Mouse (Mus musculus): ENCODE results near the gene Itgb5. TPM values are rescaled to one million over a fixed set of nuclear protein-coding genes. Genes with fewer than 3 reads are reported as not detected.

The Itgb5 gene
- 100 to 1,000 TPM in 1 of 4 experiments, 10 to 100 TPM in 3; 87.6 to 103 (median 91.3) TPM for total RNA-seq (2022)

DNA sequence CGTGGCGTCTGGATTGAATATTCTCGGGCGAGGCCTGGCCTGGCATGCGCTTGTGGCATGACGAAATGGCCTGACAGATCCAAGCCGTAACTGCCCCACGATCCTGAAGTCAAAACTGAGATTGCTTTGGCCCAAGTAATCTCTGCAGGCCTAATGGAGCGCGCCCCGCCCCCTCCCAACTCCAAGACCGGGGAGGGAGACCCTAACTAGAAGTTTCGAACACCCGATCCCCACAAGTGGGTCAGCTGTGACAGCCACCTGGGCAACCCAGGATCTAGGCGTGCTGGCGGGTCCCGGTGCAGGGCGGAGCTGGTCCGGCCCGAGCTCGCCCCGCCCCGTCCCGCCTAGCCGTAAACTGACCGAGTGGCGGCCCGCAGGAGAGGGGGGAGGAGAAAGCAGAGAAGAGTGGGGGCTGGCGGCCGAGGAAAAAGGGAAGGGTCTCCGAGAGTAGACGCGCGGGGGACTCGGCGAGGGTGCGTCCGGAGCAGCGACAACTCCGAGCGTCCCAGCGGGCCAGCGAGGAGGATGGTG lies at the start of gene Itgb5:
TSS of gene Itgb5 (plus strand) at position 365 of the 531 bp plus-strand sequence.
- DNase-seq (ENCODE audit: low spot score) = peak; percentile 77

DNA sequence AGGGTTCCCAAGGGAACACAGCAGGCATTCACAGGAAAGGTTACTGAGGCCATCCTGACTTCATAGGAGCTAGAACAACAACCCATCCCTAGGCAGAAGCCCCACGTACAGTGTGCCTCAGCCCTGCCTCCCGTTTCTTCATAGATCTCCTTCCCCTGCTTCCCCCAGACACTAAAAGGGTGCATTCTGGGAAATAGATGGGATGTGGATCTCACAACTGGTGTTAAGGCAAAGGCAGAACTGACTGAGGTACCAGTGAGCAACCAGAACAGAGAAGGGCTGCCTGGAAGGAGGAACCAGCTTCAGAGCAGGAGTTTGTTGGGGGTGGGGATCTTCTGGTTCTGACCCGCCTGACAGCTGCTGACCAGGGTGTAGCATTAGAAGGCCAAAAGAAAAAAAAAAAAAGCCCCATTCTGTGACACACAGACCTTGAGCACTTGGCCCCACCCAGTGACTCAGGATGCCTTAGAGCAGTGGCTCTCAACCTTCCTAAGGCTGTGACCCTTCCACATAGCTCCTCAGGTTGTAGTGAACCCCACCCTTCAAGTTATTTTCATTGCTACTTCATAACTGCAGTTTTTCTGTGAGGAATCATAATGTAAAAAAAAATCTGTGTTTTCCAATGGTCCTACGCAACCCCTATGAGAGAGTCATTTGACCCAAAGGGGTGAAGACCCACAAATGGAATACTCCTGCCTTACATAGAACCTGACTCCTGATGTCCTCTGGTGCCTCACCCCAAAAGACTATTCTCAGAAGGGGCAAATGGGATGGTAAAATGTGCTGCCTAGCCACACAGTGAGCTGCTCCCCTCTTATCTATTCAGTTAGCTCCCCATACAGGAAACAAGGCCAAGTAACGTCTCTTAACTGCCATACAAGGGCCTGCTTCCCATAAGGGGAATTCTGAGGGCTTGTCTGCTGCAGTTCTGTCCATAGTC lies 47.4 kb upstream of the Itgb5 start:
- no peak for DNase-seq (ENCODE audit: low spot score)

DNA sequence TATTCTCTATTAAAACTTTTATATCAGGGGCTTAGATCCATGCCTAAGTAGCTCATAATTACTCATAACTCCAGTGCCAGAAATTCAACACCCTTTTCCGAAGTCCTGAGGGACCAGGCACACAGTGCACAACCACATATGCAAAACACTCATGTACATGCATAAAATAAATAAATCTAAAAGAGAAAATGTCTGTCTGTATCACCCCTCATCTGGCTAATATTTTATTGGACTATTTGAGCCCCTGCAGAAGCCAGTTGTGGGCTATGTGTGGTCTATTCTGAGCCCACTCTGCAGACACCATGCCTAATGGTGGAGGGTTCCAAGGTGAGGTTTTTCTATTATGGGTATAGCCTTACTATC lies 46.8 kb upstream of the Itgb5 start:
- DNase-seq (ENCODE audit: low spot score) = no peak

DNA sequence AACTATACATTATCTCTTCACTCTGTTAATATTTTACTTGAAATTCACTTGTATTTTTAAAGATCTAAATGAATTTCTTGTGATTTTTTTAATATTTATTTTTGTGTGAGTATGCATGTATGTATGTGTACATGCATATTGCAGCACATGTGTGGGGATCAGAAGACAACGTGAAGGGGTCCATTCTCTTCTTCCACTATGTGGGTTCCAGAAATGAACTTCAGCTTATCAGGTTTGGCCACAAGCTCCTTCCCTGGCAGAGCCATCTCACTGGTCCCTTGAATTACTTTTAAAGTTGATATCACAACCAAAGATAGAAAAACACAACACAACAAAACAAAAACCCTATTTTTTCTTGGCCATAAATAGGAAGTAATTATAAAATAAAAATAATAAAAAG lies 44.9 kb upstream of the Itgb5 start:
- no peak for DNase-seq (ENCODE audit: low spot score)

GRCm38 (mm10) chr16:33785092-33785704 lies 44.3 kb upstream of the Itgb5 start:
- no peak for DNase-seq (ENCODE audit: low spot score)

GRCm38 (mm10) chr16:33786657-33787390 lies 42.6 kb upstream of the Itgb5 start:
- DNase-seq (ENCODE audit: low spot score) = no peak

- DNase-seq (ENCODE audit: low spot score) = no peak
Observed at GRCm38 (mm10) chr16:33793846-33794791, 35.3 kb upstream of the Itgb5 start, which contains the start of gene Muc13. Gene Muc13, plus strand, starts transcription at chr16:33794037.

DNA sequence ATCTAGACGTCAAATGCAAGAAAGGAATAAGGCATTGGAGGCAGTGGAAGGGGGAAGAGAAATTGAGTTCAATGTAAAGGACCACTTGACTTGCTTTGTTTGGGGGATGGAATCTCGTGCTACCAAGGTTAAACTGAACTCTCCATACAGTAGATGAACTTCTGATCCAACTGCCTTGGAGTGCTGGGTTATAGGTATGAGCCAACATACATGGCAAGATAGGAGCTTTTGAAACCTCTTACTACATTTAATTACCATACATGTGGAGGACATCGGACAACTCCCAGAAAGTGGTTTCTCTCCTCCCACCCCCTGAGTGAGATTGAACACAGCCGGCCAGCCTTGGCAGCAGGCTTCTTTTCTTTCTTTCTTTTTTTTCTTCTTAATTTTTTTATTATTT lies 34.4 kb upstream of the Itgb5 start:
- DNase-seq (ENCODE audit: low spot score) = no peak

GRCm38 (mm10) chr16:33795887-33796286 lies 33.6 kb upstream of the Itgb5 start:
- DNase-seq (ENCODE audit: low spot score) = no peak

- no peak for DNase-seq (ENCODE audit: low spot score)
Observed at GRCm38 (mm10) chr16:33796756-33797155, 32.7 kb upstream of the Itgb5 start.

- peak; percentile 58 for DNase-seq (ENCODE audit: low spot score)
Observed at GRCm38 (mm10) chr16:33797860-33798259, 31.6 kb upstream of the Itgb5 start.

DNA sequence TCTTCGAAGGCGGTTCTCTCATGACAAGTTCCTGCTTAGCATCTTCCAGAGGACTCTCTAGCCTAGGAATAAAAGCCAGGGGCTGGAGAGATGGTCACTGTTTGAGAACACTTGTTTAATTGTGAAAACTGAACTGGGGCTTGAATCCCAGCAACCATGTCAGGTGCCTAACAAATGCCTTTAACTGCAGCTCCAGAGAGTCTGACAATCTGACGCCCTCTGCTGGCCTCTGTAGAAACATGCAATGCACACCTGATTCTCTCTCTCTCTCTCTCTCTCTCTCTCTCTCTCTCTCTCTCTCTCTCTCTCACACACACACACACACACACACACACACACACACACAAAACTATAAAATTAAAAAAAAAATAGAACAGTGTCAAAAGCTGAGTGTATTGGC lies 19.5 kb upstream of the Itgb5 start:
- no peak for DNase-seq (ENCODE audit: low spot score)

DNA sequence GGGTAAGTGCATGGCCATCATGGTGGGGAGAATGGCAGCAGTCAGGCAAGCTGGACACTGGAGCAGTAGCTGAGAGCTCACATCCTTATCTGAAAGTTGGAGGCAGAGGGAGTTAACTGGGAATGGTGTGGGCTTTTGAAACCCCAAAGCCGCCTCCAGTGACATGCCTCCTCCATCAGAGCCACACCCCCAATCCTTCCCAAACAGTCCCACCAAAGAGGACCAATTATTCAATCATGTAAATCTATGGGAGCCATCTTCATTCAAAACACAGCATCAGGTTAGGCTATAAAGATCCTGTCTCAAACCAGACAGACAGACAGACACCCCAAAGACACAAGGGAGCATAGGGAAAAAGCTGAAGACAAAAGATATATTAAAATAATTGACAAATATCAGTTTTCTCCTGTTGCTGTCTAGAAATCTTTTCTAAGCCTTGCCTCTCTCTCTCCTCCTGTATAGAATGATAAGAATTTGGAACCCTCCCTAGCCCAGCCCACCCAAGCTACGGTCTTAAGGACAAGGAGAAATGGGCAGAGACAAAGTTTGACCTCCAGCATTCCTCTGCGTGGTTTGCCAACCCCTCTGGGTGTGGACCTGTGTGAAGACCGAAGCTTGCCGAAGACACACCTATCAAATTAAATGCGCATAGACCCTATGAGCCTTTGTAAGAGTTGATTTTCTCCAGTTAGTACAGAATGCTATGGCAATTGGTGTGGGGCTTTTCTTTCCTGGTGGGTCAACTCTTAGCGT lies 10.9 kb upstream of the Itgb5 start:
- DNase-seq (ENCODE audit: low spot score) = no peak

- peak; percentile 92 for DNase-seq (ENCODE audit: low spot score)
Observed at GRCm38 (mm10) chr16:33820269-33821178, 8.9 kb upstream of the Itgb5 start.

DNA sequence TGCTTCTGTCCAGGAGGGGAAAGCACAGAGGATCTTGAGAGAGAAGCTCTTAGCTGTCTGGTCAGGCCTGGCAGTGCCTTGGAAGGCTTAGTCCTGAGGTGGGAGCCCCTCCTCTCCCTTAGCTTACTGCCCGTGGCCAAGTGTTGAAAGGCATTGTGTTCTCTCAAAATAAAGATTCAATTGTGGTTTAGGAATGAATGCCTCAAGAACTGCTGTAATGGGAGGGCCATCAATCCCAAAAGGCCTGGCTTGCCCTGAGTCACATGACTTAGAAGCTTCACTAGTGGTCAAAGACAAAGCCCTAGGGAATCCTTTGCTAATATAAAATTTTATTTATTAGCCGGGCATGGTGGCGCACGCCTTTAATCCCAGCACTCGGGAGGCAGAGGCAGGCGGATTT lies 4.9 kb upstream of the Itgb5 start:
- DNase-seq (ENCODE audit: low spot score) = no peak

DNA sequence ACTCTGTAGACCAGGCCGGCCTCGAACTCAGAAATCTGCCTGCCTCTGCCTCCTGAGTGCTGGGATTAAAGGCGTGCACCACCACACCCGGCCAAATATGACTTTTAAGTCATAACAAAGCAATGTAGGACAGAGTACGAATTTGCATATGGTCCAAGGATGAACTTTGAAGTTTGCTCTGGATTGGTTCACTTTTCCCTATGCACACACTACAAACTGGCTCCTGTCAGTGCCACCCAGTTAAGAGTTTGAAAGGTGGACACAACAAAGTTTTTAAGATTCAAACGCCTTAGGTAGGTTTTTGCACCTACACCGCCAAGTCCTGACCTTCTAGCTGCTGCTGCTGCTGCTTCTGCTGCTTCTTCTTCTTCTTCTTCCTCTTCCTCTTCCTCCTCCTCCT lies 969 bp upstream of the Itgb5 start:
- DNase-seq (ENCODE audit: low spot score) = no peak

DNA sequence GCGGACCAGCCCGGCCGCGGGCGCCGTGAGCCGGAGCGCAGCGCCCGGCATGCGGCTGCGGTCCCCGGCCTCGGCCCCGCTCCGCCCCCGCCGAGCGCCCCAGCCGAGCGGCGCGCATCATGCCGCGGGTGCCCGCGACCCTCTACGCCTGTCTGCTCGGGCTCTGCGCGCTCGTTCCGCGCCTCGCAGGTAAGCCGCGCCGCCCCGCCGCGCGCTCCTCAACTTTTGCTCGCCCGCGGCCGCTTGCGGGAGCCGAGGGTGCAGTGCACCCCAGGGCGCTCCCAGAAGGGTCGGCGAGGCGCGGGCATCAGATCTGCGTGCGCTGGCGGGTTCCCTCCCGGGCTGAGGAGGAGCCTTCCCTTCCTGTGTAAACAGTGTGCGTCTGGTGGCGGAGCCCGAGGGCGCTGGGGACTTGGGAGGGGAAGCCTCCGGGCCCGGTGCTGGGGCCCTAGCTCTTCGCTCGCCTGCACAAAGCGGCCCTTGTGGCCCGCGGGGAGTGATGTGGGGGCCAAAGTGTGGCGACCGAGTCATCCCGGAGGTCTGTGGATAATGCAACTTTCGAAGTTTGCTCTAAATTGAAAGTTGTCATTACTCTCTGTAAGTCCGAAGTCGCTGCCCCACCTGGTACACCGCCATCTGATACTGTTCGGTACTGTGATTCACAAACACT lies 512 bp downstream of the Itgb5 start:
- peak; percentile 43 for DNase-seq (ENCODE audit: low spot score)

GRCm38 (mm10) chr16:33830512-33831105 lies 1.1 kb downstream of the Itgb5 start:
- no peak for DNase-seq (ENCODE audit: low spot score)
